ENCODE assay signal across 9 mouse cellular contexts in the genomic region with DNA sequence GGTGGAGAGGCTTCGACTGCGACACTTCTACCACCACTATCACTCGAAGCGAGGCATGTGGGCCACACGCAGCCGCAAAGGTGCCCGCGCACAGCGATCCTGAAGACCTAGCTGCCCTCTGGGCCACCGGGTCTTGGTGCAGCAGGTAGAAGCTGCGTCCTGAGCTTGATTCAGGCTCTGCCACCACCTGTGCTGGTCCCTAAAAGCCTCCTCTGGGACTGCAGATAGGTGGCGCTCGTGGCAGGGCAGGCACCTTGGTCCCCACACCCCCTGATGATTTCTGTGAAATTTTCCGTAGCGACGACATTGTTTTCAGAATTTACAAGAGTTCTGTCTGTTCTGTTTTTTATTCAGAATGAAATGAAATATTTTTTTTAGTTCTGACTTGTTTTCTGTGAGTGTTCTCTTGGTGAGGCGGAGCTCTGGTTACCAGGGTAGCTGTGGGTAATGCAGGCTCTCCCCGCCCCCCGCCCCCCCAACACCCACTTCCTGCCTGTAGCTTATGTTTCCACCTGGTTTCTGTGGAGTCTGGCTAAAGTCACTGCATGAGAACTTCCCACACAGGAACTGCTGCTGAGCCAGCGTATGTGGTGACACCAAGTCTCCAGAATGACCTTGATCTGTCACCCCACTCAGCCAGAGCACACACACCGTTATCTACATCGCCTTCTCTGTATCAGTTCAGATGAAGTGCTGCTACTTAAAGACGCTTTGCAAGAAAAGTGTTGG. TPM values are rescaled to one million over a fixed set of nuclear protein-coding genes. Genes with fewer than 3 reads are reported as not detected.
A peak's percentile ranks its signal among the peaks of the same experiment; 100 is the strongest.
DNase-seq lines count a peak whose midpoint lies in the region; ATAC-seq and TF ChIP-seq lines count a peak whose summit lies in the region.
"Had no signal": no experiment of that assay in that cellular context is flagged by ENCODE, and none has a peak within 500 bp of the region (broad histone marks: within the 10 kb centered on the region; RNA-seq: fewer than 3 reads in every experiment).

No protein-coding gene starts in this region.

- peak overlapping the region; percentile 9; the same call in 1 of the 2 replicates for H3K4me2 ChIP-seq in midbrain, postnatal 0 days (ENCODE audit: low read depth, low read length, poor library complexity, severe bottlenecking)
- no peak overlapping the region; the same call in 1 of the 2 replicates for H3K4me2 ChIP-seq in midbrain, embryonic 16.5 days (ENCODE audit: low read length)

- peak; percentile 67 for TF ChIP-seq CTCF in midbrain, postnatal 0 days (IDR thresholded peaks at IDR 0.05)

- H3K4me3 ChIP-seq in midbrain, postnatal 0 days (ENCODE audit: low read depth, low read length): no peak overlapping the region
- no peak overlapping the region for H3K4me3 ChIP-seq in midbrain, embryonic 16.5 days (ENCODE audit: low read depth, low read length)

- no peaks in the 10 kb centered on the region for H3K9me3 ChIP-seq in midbrain, postnatal 0 days (ENCODE audit: low read length)
- H3K9me3 ChIP-seq in midbrain, embryonic 16.5 days (replicated peaks; ENCODE audit: control insufficient read depth, low read length, poor library complexity, severe bottlenecking): no peaks in the 10 kb centered on the region

- WGBS in midbrain, postnatal 0 days: 40% methylated on average over 23 of the region's 23 CpGs
- 46% methylated on average over 23 of the region's 23 CpGs for WGBS in midbrain, embryonic 16.5 days

- H3K36me3 ChIP-seq in midbrain, postnatal 0 days (ENCODE audit: insufficient read depth, low read length): peaks cover 14% of the 10 kb centered on the region; the same call in 1 of the 2 replicates
- peaks cover 13% of the 10 kb centered on the region for H3K36me3 ChIP-seq in midbrain, embryonic 16.5 days (ENCODE audit: control insufficient read depth, insufficient read depth, low read length)

- 0 out of 2 replicates have a peak overlapping the region, but pooled peaks have one; percentile 8 for H3K9ac ChIP-seq in midbrain, postnatal 0 days (replicated peaks; ENCODE audit: low read length, poor library complexity, severe bottlenecking)
- H3K9ac ChIP-seq in midbrain, embryonic 16.5 days (ENCODE audit: low read depth, low read length): no peak overlapping the region

- DNase-seq in adrenal gland, postnatal 36 days: peak; percentile 34 to 38
- DNase-seq in adrenal gland, adult (ENCODE audit: inconsistent age in 2 of 2, low spot score in 1 of 2): no peak
- DNase-seq in midbrain, postnatal 0 days (ENCODE audit: low spot score): no peak
- DNase-seq in kidney, postnatal 14 days: peak; percentile 38
- DNase-seq in cerebellum, adult 11 months: no peak
- DNase-seq in cerebellum, postnatal 4 days (ENCODE audit: low spot score in 2 of 2): no peak

- no peaks in the 10 kb centered on the region for H3K27me3 ChIP-seq in midbrain, postnatal 0 days (ENCODE audit: insufficient read depth, low read length)
- H3K27me3 ChIP-seq in midbrain, embryonic 16.5 days (ENCODE audit: control insufficient read depth, insufficient read depth, low read depth, low read length): no peaks in the 10 kb centered on the region

- H3K27ac ChIP-seq in midbrain, postnatal 0 days (ENCODE audit: low read depth, low read length): no peak overlapping the region
- H3K27ac ChIP-seq in midbrain, embryonic 16.5 days (ENCODE audit: low read length): no peak overlapping the region

- ATAC-seq in midbrain, postnatal 0 days (ENCODE audit: low FRiP score): no peak
- no peak for ATAC-seq in midbrain, embryonic 16.5 days
- peak; percentile 60 for ATAC-seq in megakaryocyte-erythroid progenitor cell, adult 5-6 weeks (replicated peaks; ENCODE audit: low FRiP score, low TSS enrichment, poor library complexity, severe bottlenecking)

- peaks cover 7% of the 10 kb centered on the region; the same call in 1 of the 2 replicates for H3K4me1 ChIP-seq in midbrain, postnatal 0 days (ENCODE audit: insufficient read depth, low read length)
- H3K4me1 ChIP-seq in midbrain, embryonic 16.5 days (ENCODE audit: control insufficient read depth, insufficient read depth, low read length): peaks cover 21% of the 10 kb centered on the region; the same call in 1 of the 2 replicates

RNA-seq across cellular contexts. Expression of gene Pkp3, which starts 5.8 kb away (rescaled TPM):
- total RNA-seq in adrenal gland, postnatal 36 days (2021): 1 to 10 TPM; 1.4 to 1.5 TPM
- 0.49 TPM in 1 of 2 replicates, not detected in the other for total RNA-seq in midbrain, postnatal 0 days (2014; rRNA removed)
- polyA plus RNA-seq in midbrain, postnatal 0 days (2015; fragmentation: Nextera tagmentation; extraction: Ambion mirVana): not detected in 2 replicates
- polyA plus RNA-seq in midbrain, embryonic 16.5 days (2015; fragmentation: Nextera tagmentation; extraction: Ambion mirVana): 0.06 TPM in 1 of 2 replicates, not detected in the other
- total RNA-seq in megakaryocyte-erythroid progenitor cell, adult 5-6 weeks (2014; fragmentation: Nextera tagmentation): 0.17 and 11.2 TPM in 2 replicates
- 2.8 TPM in 1 of 2 replicates, not detected in the other for total RNA-seq in megakaryocyte-erythroid progenitor cell, adult 5-6 weeks (2017)

RNA-seq across cellular contexts. Expression of gene B4galnt4, which starts 11.3 kb away (rescaled TPM):
- under 1 TPM; 0.83 to 0.95 TPM for total RNA-seq in adrenal gland, postnatal 36 days (2021)
- total RNA-seq in midbrain, postnatal 0 days (2014; rRNA removed): 133 and 146 TPM in 2 replicates
- 52.1 and 53.9 TPM in 2 replicates for polyA plus RNA-seq in midbrain, postnatal 0 days (2015; fragmentation: Nextera tagmentation; extraction: Ambion mirVana)
- 59.5 and 65.7 TPM in 2 replicates for polyA plus RNA-seq in midbrain, embryonic 16.5 days (2015; fragmentation: Nextera tagmentation; extraction: Ambion mirVana)
- 0.20 and 0.70 TPM in 2 replicates for total RNA-seq in megakaryocyte-erythroid progenitor cell, adult 5-6 weeks (2014; fragmentation: Nextera tagmentation)
- total RNA-seq in megakaryocyte-erythroid progenitor cell, adult 5-6 weeks (2017): not detected in 2 replicates

RNA-seq across cellular contexts. Expression of gene Sigirr, which starts 28.2 kb away (rescaled TPM):
- total RNA-seq in adrenal gland, postnatal 36 days (2021): 1 to 10 TPM; 2.4 to 4.3 TPM
- 1.1 and 3.9 TPM in 2 replicates for total RNA-seq in midbrain, postnatal 0 days (2014; rRNA removed)
- polyA plus RNA-seq in midbrain, postnatal 0 days (2015; fragmentation: Nextera tagmentation; extraction: Ambion mirVana): 1.8 and 2.0 TPM in 2 replicates
- polyA plus RNA-seq in midbrain, embryonic 16.5 days (2015; fragmentation: Nextera tagmentation; extraction: Ambion mirVana): 1.7 and 2.0 TPM in 2 replicates
- 14.0 and 24.8 TPM in 2 replicates for total RNA-seq in megakaryocyte-erythroid progenitor cell, adult 5-6 weeks (2014; fragmentation: Nextera tagmentation)
- total RNA-seq in megakaryocyte-erythroid progenitor cell, adult 5-6 weeks (2017): 7.1 and 13.0 TPM in 2 replicates

RNA-seq across cellular contexts. Expression of gene Gm17387, which starts 43.2 kb away (rescaled TPM):
- not detected for total RNA-seq in adrenal gland, postnatal 36 days (2021)
- total RNA-seq in midbrain, postnatal 0 days (2014; rRNA removed): not detected in 2 replicates
- not detected in 2 replicates for polyA plus RNA-seq in midbrain, postnatal 0 days (2015; fragmentation: Nextera tagmentation; extraction: Ambion mirVana)
- polyA plus RNA-seq in midbrain, embryonic 16.5 days (2015; fragmentation: Nextera tagmentation; extraction: Ambion mirVana): not detected in 2 replicates
- not detected in 2 replicates for total RNA-seq in megakaryocyte-erythroid progenitor cell, adult 5-6 weeks (2014; fragmentation: Nextera tagmentation)
- total RNA-seq in megakaryocyte-erythroid progenitor cell, adult 5-6 weeks (2017): not detected in 2 replicates
- polyA plus RNA-seq: heart, embryonic 14.5 days had no signal

RNA-seq across cellular contexts. Expression of gene Ano9, which starts 45.4 kb away (rescaled TPM):
- under 1 TPM; 0.30 TPM for total RNA-seq in adrenal gland, postnatal 36 days (2021)
- 0.33 and 1.1 TPM in 2 replicates for total RNA-seq in midbrain, postnatal 0 days (2014; rRNA removed)
- 0.50 and 0.72 TPM in 2 replicates for polyA plus RNA-seq in midbrain, postnatal 0 days (2015; fragmentation: Nextera tagmentation; extraction: Ambion mirVana)
- polyA plus RNA-seq in midbrain, embryonic 16.5 days (2015; fragmentation: Nextera tagmentation; extraction: Ambion mirVana): 0.28 and 0.42 TPM in 2 replicates
- total RNA-seq in megakaryocyte-erythroid progenitor cell, adult 5-6 weeks (2014; fragmentation: Nextera tagmentation): not detected in 2 replicates
- total RNA-seq in megakaryocyte-erythroid progenitor cell, adult 5-6 weeks (2017): not detected in 2 replicates

Comparison
In these comparisons a context has a peak if more than half of its experiments do, and no peak if none do; other contexts are left out.
1. DNase-seq: peak in adrenal gland, postnatal 36 days (2 of 2) and kidney, postnatal 14 days (single experiment); none in adrenal gland, adult (0 of 2), midbrain, postnatal 0 days (single experiment), cerebellum, adult 11 months (single experiment) and cerebellum, postnatal 4 days (0 of 2).
2. RNA of gene B4galnt4, which starts 11.3 kb away (total RNA-seq): 133 to 146 TPM in midbrain, postnatal 0 days; 0.83 to 0.95 TPM in adrenal gland, postnatal 36 days and 0.20 to 0.70 TPM in megakaryocyte-erythroid progenitor cell, adult 5-6 weeks; every median in the first group is over 10 times any median in the second.